Mouse (Mus musculus) B cell, adult 2 months (primary cell): ENCODE measurements around the gene Gas2l1.

Experiments used
- DNase-seq, 2 experiments: peaks; one replicate each; pipeline ENCODE4 v3.0.0; 2022

Gene Gas2l1

DNA sequence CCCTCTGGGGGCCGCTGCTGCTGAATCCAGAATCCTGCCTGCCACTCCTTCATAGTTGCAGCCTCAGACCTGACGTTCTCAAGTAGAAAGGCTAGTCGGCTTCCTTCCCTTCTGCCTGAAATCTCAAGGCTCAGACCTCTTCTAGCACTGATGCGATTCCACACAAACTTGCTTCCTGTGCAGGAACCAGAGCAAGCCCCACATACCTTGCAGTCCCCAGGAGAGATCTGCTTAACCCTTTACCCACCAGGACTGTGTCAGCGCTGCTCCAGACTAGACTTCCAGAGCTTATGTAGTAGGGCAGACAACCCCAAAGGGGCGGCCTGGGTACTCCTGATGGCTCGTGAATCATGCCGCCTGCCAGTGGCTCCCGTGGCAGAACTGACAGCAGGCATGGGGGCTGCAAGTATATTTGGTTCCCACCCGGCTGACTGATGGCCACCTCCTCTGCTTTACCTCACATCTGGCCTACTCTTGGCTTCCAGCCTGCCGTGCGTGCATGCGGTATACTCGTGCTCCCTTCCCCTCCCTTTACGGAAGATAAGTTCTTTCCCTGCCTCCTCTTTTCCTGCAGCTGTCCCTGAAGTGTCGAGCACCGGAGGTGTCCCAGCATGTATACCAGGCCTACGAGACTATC lies 23.9 kb downstream of the Gas2l1 start:
- no peak for DNase-seq

- DNase-seq: no peak
These were observed 24.5 kb downstream of the Gas2l1 start for GRCm38 (mm10) chr11:5040585-5040984.

GRCm38 (mm10) chr11:5037146-5037854 lies 27.8 kb downstream of the Gas2l1 start:
- DNase-seq: no peak

GRCm38 (mm10) chr11:5035421-5035820 lies 29.7 kb downstream of the Gas2l1 start:
- DNase-seq: no peak

GRCm38 (mm10) chr11:5033136-5033535 lies 32.0 kb downstream of the Gas2l1 start:
- DNase-seq: no peak

DNA sequence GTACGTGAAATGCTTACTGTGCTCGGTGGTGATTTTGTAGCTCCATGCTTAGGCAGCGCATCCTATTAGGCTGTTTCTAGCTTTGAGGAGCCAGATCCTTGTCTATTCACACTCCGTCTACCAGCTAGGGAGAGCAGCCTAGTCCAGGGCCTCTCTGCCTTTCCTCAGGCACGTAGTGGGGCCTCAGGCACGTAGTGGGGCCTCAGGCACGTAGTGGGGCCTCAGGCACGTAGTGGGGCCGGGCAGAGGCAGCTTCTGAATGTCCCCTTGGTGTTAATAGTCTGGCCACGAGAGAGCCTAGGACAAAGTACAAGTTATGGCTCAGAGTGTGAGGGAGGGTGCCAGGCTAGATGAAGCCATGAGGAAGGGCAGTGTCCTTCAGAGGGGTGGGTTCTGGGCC lies 32.4 kb downstream of the Gas2l1 start:
- no peak for DNase-seq

GRCm38 (mm10) chr11:5028228-5028627 lies 36.9 kb downstream of the Gas2l1 start:
- DNase-seq: no peak

DNA sequence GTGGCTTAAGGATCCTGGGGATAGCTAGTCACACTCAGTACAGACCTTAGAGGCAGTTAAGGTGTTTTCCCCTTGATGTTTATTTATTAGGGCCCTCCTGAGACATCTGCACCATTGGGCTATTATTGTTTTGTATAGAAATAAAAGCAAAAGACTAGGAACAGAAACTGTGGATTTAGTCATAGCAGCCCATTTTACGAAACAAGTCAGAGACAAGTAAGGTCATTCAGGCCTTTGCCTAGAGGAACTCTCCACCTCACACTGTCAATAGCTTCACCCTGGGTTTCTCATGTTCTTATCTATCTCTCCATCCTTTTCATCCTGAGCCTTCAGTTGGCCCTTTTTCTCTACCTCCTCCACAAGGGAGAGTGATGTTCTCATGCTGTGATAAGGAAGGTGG lies 40.0 kb downstream of the Gas2l1 start:
- no peak for DNase-seq

GRCm38 (mm10) chr11:5017506-5017905 lies 47.6 kb downstream of the Gas2l1 start:
- no peak for DNase-seq

DNA sequence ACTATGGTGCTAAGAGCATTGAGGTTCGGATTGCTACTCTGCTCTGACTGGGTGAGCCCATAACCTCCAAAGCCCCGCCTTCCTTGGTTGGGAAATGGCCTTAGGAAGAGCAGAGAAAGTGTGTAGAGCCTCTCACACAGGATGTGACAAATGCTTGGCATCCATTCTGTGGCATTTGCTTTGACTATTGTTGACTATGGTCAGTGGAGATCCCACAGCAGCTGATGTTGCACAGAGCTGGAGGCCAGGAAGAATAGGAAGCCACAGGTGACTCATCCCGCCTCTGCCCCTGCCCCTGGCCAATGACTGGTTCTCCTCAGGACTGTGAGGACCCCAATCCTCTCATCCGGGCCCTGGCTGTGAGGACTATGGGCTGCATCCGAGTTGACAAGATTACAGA lies 48.8 kb downstream of the Gas2l1 start:
- no peak for DNase-seq

GRCm38 (mm10) chr11:5015720-5016119 lies 49.4 kb downstream of the Gas2l1 start:
- peak; percentile 48 to 61 for DNase-seq

GRCm38 (mm10) chr11:5012213-5012715 lies 52.9 kb downstream of the Gas2l1 start:
- DNase-seq: no peak

GRCm38 (mm10) chr11:5011480-5011879 lies 53.6 kb downstream of the Gas2l1 start:
- DNase-seq: no peak

DNA sequence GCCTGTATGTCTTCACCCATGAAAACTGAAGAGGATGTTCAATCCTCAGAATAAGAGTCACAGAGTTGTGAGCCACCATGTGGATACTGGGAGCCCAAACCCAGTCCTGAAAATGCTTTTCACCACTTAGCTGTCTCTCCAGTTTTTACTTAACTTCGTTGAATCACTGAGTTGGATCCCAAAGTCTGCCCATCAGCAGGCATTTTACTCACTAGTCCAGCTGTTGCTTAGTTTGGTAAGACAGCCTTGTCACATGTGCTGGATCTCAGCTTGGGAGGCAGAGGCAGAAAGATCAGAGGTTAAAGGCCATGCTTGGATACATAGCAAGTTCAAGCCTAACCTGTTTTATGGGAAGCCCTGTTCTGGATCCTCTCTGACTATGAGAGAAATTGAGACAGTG lies 54.9 kb downstream of the Gas2l1 start:
- DNase-seq: no peak

GRCm38 (mm10) chr11:5009354-5010074 lies 55.6 kb downstream of the Gas2l1 start:
- no peak for DNase-seq

GRCm38 (mm10) chr11:5008867-5009266 lies 56.3 kb downstream of the Gas2l1 start:
- no peak for DNase-seq

DNA sequence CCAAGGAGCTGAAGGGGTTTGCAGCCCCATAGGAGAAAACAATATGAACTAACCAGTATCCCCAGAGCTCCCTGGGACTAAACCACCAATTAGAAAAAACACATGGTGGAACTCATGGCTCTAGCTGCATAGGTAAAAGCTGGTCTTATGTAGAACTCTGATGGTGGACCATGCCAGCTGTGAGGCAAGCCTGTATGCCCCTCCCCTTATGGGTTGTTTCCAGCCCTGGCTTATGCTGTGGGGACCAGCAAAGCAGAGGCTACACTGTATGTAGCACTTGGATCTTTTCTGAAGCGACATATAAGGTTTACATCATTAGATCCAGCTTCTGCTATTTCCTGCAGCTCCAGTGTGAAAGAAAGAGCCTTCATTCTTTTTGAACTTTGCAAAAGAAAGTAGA lies 57.9 kb downstream of the Gas2l1 start:
- no peak for DNase-seq

GRCm38 (mm10) chr11:5005528-5005927 lies 59.6 kb downstream of the Gas2l1 start:
- DNase-seq: no peak
